Mouse (Mus musculus): ENCODE results near the gene Esp36. TPM values are rescaled to one million over a fixed set of nuclear protein-coding genes. Genes with fewer than 3 reads are reported as not detected.
"Not testable (repeated sequence)": the region's sequence is repeated elsewhere in the genome, so short reads cannot be mapped to it uniquely, and the experiment has no call there.

Esp36 gene
- not detected in 2 replicates for polyA plus RNA-seq (2014; fragmentation: Nextera tagmentation; extraction: Ambion mirVana)

DNA sequence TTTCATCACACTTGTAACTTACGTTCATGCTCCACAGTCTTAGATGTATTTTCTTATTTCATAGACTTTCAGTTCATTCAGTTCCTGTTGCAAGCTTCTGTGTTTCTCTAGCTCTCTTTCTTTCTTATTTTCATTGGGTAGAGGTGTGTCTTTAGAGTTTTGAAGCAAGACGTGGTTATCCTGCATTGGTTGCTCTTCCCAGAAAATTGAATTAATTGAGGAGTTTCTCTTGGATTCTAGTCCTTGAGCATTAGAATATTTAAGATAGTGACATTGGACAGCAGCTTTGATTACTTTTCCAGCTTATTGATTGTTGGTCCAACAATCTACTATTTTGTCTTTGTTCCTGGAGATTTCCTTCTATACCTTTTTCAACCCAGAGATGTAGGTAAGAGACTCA is at the start of gene Esp36:
Gene Esp36 (minus strand): TSS at position 101 of the 400 bp plus-strand sequence.
- H3K36me3 ChIP-seq (ENCODE audit: control insufficient read depth, insufficient read depth, low read length) = no peaks in the 10 kb centered on the region
- no peak for ATAC-seq (ENCODE audit: insufficient read depth, low FRiP score, low TSS enrichment)
- H3K9ac ChIP-seq (ENCODE audit: low read length) = no peak within 1 kb of the TSS
- H3K4me3 ChIP-seq (ENCODE audit: low read depth, low read length) = no peak within 1 kb of the TSS
- H3K4me2 ChIP-seq (ENCODE audit: low read depth) = no peak within 1 kb of the TSS
- WGBS = 95% methylated on average over 2 of the region's 2 CpGs
- no peak for DNase-seq (ENCODE audit: low spot score)
- no peaks in the 10 kb centered on the region for H3K27me3 ChIP-seq (ENCODE audit: control insufficient read depth, insufficient read depth, low read length)
- H3K9me3 ChIP-seq (ENCODE audit: control insufficient read depth, low read length) = no peaks in the 10 kb centered on the region
- H3K4me1 ChIP-seq (ENCODE audit: control insufficient read depth, insufficient read depth, low read length) = no peaks in the 10 kb centered on the region
- H3K27ac ChIP-seq (ENCODE audit: low read depth, low read length) = no peak within 1 kb of the TSS

GRCm38 (mm10) chr17:38456206-38456605 is 36.2 kb upstream of the Esp36 start:
- not testable (repeated sequence) for H3K4me1 ChIP-seq (ENCODE audit: control insufficient read depth, insufficient read depth, low read length); DNase-seq (ENCODE audit: low spot score); H3K9me3 ChIP-seq (ENCODE audit: control insufficient read depth, low read length); H3K27ac ChIP-seq (ENCODE audit: low read depth, low read length); H3K4me3 ChIP-seq (ENCODE audit: low read depth, low read length); H3K9ac ChIP-seq (ENCODE audit: low read length); H3K36me3 ChIP-seq (ENCODE audit: control insufficient read depth, insufficient read depth, low read length); H3K27me3 ChIP-seq (ENCODE audit: control insufficient read depth, insufficient read depth, low read length); ATAC-seq (ENCODE audit: insufficient read depth, low FRiP score, low TSS enrichment); H3K4me2 ChIP-seq (ENCODE audit: low read depth)

DNA sequence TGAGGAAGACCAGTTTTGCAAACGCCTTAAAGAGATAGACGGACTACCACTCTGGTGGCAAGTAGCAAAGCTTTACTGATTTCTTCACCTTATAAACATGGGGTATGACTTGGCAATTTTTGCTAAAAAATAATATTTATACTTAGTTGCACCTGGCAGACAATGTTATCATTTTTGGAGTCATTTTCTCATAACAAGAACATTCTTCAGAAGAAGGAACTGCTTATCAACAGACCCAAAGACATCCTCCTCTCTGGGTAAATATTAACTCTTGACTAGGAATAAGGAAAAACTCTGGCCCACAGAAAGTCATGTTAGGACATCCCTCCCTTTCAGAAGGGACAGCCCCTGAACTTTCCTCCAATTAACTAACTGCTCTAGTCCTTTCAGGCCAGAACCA is 30.7 kb upstream of the Esp36 start:
- Histone ChIP-seq H3K9me3 (ENCODE audit: control insufficient read depth, low read length) (no peaks in the 10 kb centered on the region), H3K27ac (ENCODE audit: low read depth, low read length) (no peak overlapping the region), H3K4me2 (ENCODE audit: low read depth) (no peak overlapping the region), H3K27me3 (ENCODE audit: control insufficient read depth, insufficient read depth, low read length) (no peaks in the 10 kb centered on the region), H3K9ac (ENCODE audit: low read length) (no peak overlapping the region), H3K4me3 (ENCODE audit: low read depth, low read length) (no peak overlapping the region), H3K4me1 (ENCODE audit: control insufficient read depth, insufficient read depth, low read length) (no peaks in the 10 kb centered on the region), H3K36me3 (ENCODE audit: control insufficient read depth, insufficient read depth, low read length) (no peaks in the 10 kb centered on the region)
- WGBS = 90% methylated on average over 2 of the region's 2 CpGs
- no peak for ATAC-seq (ENCODE audit: insufficient read depth, low FRiP score, low TSS enrichment)
- no peak for DNase-seq (ENCODE audit: low spot score)

GRCm38 (mm10) chr17:38406135-38406534 is 13.8 kb downstream of the Esp36 start:
- no peak for ATAC-seq (ENCODE audit: insufficient read depth, low FRiP score, low TSS enrichment)
- no peaks in the 10 kb centered on the region; the same call in 1 of the 2 replicates for H3K9me3 ChIP-seq (ENCODE audit: control insufficient read depth, low read length)
- H3K9ac ChIP-seq (ENCODE audit: low read length) = no peak overlapping the region
- H3K36me3 ChIP-seq (ENCODE audit: control insufficient read depth, insufficient read depth, low read length) = no peaks in the 10 kb centered on the region
- H3K4me1 ChIP-seq (ENCODE audit: control insufficient read depth, insufficient read depth, low read length) = no peaks in the 10 kb centered on the region
- H3K27me3 ChIP-seq (ENCODE audit: control insufficient read depth, insufficient read depth, low read length) = no peaks in the 10 kb centered on the region
- WGBS = 86% methylated on average over 3 of the region's 3 CpGs
- H3K27ac ChIP-seq (ENCODE audit: low read depth, low read length) = no peak overlapping the region
- DNase-seq (ENCODE audit: low spot score) = no peak
- no peak overlapping the region for H3K4me3 ChIP-seq (ENCODE audit: low read depth, low read length)
- H3K4me2 ChIP-seq (ENCODE audit: low read depth) = no peak overlapping the region

DNA sequence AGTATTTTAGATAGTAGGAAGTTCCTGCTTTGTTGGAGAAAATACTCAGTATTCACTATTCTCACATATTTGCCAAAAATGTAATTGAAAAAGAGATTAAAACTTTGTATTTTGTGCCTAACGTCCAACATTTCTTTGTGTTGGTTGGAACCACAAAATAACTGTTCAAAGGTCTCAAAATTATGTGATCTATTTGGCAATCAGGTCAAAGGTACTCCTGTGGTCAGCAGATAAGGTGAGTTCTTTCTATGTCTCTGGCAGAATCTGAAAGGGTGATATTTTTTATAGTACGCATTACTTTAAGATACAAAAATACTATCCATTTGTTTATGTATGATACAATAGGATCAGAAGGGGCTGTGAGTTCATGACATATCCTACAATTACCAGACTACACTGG is 28.2 kb downstream of the Esp36 start:
- Histone ChIP-seq H3K4me3 (ENCODE audit: low read depth, low read length) (no peak overlapping the region), H3K27ac (ENCODE audit: low read depth, low read length) (no peak overlapping the region), H3K9ac (ENCODE audit: low read length) (no peak overlapping the region), H3K4me1 (ENCODE audit: control insufficient read depth, insufficient read depth, low read length) (no peaks in the 10 kb centered on the region), H3K9me3 (ENCODE audit: control insufficient read depth, low read length) (no peaks in the 10 kb centered on the region), H3K27me3 (ENCODE audit: control insufficient read depth, insufficient read depth, low read length) (no peaks in the 10 kb centered on the region), H3K36me3 (ENCODE audit: control insufficient read depth, insufficient read depth, low read length) (no peaks in the 10 kb centered on the region), H3K4me2 (ENCODE audit: low read depth) (no peak overlapping the region)
- ATAC-seq (ENCODE audit: insufficient read depth, low FRiP score, low TSS enrichment) (no peak), DNase-seq (ENCODE audit: low spot score) (no peak)
- 65% methylated on average over 2 of the region's 2 CpGs for WGBS

Other genes with a start within 250 kb of the Esp36 start
- not detected in 2 replicates for gene Olfr134, start 248.8 kb downstream of the Esp36 start, polyA plus RNA-seq (2014; fragmentation: Nextera tagmentation; extraction: Ambion mirVana)
- gene Olfr135, start 215.8 kb downstream of the Esp36 start, polyA plus RNA-seq (2014; fragmentation: Nextera tagmentation; extraction: Ambion mirVana) = not detected in 2 replicates
- gene Olfr138, start 159.2 kb downstream of the Esp36 start, polyA plus RNA-seq (2014; fragmentation: Nextera tagmentation; extraction: Ambion mirVana) = not detected in 2 replicates
- not detected in 2 replicates for gene Olfr137, start 112.6 kb downstream of the Esp36 start, polyA plus RNA-seq (2014; fragmentation: Nextera tagmentation; extraction: Ambion mirVana)
- gene Olfr136, start 90.4 kb downstream of the Esp36 start, polyA plus RNA-seq (2014; fragmentation: Nextera tagmentation; extraction: Ambion mirVana) = not detected in 2 replicates
- not detected in 2 replicates for gene Esp34, start 134.0 kb upstream of the Esp36 start, polyA plus RNA-seq (2014; fragmentation: Nextera tagmentation; extraction: Ambion mirVana)
- gene Esp31, start 219.3 kb upstream of the Esp36 start, polyA plus RNA-seq (2014; fragmentation: Nextera tagmentation; extraction: Ambion mirVana) = not detected in 2 replicates